Mouse (Mus musculus): ENCODE results near the gene Peli1.

The Peli1 gene

DNA sequence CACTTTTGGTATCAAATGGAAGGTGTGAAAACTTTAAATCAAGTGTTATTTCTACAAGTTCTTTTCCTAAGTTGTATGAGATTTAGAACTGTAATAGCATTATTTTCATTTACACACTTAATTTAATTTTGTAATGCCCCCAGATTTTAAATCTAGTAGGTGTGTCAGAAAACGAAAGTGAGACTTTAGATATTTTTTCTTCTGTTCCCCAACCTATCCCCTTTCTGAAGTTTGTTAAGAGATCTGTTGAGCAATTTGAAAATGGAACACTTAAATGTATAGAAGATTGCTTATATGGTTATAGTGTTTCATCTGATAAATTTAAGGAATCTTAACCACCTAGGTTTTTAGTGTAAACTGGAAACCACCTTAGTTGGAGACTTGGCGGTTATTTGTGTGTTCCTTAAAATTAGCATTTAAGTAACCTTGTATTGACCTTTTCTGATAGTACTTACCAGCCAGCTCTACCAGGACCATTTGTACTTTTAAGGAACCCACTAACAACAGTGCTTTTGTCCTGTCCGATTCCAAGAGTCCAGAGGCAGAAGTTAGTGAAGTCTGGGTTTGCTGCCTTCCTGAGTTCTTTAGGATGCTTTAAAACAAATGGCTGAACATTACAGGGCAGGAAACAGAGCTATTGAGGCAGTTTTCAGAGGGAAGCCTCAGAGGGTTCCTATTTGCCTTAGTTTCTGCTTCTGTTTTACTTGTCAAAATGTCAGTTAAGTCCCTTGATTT, 2.2 kb downstream of the Peli1 start:
- no peak for DNase-seq

DNA sequence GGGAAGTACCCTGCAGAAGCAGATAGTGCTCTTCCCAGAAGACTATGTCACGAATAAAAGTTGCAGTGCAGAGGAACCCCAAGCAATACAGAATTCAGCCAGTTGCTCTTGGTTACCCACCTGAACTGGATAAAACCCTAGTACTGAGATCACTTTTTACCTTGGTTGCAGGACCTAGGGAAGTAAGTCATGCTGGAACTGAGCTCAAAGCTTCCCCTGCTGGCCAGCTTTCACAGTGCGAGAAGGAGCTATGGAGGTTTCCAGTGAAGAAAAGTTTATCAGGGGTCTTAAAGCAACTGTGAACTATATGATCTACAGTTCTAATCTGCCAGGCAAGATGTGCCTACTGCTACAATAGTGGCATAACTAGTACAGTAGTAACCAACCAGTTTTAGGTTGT, 5.5 kb downstream of the Peli1 start:
- no peak for DNase-seq

DNA sequence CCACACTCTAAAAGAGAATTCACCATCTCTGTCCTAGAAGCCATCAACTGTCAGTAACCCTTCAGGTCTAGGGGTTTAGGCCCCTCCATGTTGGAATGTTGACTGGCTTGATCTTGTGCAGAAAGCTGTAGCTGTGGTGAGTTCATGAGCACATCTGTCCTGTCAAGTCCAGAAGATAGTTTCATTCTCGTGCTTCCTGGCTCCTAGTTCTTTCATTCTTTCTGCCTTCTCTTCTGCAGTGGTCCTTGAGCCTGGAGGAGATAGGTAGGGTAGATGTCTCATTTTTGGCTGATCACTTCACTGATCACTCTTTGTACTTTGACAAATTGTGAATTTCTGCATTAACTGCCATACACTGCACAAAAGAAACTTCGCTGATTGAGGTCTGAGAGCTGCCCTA, 7.4 kb downstream of the Peli1 start:
- DNase-seq: no peak

DNA sequence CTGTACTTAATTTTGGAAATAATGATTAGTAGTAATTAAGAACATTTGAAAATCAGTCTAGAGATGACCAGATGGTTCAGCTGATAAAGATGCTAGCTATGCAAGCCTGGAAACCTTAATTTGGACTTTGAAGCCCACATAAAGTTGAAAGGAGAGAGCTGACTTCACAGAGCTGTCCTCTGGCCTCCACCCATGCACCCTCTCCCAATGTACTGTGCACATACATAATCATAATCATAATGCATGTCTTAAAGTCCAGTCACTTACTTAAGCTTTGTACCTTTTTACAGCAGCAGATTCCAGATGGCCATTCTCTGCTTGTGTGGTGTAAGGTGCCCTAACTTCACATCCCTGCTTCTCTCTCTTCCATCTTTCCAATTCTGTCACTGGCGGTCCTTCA, 9.6 kb downstream of the Peli1 start:
- no peak for DNase-seq

DNA sequence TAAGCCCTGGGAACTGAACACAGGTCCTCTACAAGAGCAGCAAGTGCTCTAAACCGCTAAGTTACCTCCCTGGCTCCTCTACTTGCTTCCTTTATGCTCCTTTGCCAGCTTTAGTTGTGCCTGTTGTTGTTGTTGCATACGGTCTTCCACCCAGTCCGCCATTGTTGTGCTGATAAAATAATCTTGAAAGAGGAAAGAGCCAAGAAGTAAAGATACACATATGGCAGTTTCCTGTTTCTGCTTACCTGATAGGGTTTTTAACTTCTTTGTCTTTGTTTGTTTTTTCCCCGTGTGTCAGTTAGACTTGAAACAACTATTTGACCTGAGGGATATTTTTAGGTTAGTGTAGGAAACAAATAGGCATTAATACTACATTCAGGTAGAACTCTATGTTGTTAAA, 10.2 kb downstream of the Peli1 start:
- no peak for DNase-seq

DNA sequence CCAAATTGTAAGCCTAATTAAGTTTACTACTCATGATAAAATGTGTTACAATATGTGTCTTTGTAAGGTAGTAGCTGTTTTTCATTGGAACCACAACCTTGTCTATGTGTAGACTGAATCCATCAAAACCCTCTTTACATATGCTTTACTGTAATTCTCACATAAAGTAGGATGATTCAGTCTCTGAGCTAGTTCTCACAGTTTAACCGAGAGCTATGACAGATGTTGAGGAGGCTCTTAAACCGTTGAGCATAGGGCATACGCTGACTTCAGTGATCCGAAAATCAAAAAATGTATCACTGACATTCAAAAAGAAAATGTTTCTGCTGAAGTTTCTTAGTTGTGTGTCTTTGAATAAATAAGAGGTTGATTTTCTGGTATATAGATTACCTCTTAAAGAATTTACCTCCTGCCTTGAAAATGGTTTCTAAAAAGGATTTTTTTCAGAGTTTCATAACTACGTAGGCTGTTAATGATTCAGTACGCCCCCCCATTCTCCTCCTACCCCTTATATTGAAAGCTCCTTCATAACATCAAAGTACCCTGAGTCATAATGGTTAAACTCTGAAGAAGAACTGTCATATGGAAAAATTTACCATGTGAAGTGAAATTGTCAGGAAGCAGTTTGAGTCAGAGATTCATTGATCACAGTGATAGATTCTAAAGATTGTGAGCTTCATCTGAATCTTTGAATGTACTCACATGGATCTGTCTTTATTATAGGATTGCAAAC, 11.3 kb downstream of the Peli1 start:
- no peak for DNase-seq

DNA sequence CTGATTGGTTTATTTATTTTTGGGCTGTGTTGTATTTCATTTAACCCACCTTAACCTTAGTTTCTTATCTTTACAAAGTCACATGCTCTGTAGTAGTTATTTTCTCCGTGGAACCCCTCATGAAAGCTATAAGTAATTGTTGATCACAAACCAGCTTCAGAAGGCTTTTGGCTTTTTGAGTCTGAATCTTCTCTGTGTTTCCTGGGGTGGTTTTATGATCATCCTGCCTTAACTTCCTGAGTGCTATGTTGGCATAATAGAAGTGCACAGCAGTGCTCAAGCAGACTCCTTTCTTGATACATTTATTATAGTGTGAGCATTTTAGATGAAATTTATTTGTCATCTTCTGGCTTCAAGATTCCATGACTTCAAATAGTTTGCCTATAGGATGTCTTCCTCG, 12.1 kb downstream of the Peli1 start:
- DNase-seq: no peak

DNA sequence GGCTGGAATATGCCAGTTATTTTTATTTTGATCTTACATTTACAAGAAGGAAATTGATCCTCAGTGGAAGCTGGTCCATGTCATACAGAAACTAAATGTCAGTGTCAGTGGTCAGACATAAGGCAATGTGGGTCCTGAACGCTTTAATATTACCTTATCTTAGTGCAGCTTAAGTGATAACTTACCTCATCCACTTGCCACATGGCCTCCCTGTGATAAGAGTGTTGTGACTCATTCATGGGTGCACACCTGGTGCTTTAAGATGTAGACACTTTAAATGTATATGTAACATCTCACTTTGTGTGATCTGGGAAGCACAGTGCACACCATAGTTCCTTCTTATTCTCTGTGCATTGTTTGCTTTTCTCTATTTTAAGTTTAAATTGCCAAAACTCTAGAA, 14.3 kb downstream of the Peli1 start:
- no peak for DNase-seq

DNA sequence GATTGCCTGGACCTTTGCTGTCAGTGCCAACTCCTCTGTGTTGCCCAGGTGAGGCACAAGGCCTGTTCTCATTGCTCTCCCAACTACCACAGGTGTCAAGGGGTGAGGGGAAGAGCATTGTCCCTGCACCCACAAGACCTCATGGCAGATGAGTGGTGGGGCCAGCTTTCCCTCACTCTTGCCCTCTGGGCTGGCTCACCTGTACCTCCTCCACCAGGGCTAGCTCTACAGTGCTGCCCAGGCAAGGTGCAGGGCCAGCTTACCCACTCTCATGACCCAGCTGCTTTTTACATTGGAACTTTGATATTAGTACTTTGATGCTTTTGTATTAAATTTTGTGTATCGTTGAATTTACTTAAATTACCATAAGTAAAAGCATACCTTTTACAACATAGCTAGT, 16.0 kb downstream of the Peli1 start:
- no peak for DNase-seq

DNA sequence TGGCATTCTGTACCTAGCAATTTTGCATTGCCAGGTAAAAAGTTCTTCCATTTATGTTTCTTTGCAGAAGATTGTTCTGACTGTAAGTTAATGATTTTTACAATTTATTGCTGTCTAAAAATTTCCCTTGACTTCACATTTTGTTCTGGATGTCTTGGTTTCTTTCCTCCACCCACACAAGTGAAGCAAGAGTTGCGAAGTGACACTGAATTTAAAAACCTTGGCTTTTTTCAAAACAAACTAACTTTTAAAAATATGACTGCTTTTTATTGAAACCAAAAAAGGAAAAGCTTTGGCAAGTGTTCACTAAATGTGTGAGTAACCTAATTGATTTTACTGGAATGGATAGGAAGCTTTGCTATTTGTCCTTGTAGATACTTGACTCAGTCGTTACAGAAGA, 18.2 kb downstream of the Peli1 start:
- no peak for DNase-seq

DNA sequence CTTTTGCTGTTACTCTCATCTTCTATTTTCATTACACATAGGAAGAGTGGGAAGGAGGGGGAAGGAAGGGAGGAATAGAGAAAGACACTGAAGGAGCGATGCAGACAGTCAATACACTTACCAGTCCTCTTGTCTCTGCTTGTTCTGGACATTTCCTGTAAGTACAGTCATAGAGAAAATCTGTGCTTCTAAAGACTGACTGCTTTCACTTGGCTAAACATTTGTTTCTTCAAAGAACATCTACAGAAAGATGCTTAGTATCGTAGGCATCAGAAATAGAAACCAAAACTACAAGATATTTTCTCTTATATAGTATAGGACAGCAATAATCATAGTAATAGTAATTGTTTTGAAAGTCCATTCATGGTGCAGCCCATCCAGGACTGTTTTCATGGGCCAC, 23.4 kb downstream of the Peli1 start:
- DNase-seq: no peak

DNA sequence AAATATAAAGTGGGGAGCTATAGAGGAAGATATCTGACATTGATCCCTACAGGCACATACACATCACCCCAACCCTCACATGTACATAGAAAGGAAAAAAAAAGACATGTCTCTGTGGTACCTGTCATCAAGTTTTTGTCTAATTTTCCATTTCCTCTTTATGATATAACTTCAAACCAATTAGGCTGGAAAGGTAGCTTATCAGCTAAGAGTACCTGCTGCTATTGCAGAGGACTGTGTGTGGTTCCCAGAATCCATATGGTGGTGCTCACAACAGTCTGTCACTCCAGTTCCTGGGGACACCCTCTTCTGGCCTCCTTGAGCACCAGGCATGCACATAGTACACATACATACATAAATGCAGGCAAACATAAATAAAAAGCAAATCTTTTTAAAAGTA, 24.7 kb downstream of the Peli1 start:
- no peak for DNase-seq

DNA sequence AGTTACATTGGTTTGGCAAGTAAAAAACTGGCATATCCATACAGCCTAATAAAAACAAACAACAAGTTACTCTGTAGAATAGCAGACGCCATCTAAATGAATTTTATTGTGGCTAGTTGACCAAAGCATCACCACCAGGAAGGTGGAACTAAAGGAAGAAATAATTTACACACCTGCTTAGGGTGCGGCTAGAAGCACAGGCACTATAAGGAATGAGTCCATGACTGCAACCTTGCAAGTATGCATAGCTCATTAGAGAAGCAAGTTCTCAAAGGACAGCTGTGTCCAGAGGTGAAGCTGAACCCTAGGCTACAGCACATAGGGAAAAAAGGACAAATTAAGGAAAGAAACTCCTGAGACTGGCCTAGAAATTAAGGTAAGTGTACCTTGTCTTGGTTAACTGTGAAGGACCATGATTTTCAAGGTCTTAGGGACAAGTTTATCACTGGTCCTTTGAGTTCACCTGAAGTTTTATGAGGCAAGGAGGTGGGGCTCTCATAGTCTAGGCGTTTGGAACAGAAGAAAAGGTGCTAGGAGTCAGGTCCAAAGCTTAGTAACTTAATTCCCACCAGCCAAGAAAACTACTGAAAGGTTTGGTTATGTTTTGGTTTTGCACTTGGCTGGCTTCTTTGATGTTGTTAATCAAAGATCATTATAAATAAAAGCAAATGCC, 25.7 kb downstream of the Peli1 start:
- no peak for DNase-seq

DNA sequence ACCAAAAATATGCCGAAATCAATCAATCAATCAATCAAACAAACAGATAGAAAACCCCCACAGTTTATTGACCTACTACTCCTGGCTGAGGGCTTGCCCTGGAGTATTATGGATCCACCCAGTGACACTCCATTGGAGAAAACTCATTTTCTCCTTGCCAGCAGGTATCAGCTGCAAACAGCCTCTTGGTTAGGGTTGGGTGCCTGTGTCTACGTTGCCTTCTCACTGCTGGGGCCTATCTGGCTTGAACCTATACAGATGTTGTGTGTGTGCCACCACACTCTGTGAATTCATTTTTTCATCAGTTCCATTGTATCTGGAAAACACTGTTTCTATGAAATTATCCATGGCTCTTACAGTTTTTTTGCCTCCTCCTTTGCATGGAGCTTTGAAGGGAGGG, 30.6 kb downstream of the Peli1 start:
- DNase-seq: no peak

DNA sequence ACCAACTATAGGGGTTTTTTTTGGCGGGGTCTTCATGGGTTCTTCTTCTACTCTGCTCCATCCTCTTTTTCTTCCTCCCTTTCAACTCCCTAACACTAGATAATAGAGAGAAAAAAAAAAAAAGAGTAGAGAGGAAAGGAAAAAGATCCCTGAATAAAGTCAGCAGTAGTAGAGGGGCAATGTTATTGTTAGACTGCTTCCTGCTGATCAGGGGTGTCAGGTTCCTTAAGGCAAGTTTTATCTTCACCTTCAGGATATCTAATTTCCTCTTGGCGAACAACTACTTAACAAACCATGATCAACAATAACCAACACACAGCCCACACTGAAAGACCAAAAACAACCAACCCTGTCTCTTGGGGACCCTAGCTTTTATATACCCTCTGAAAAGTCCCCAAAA, 31.3 kb downstream of the Peli1 start:
- DNase-seq: no peak

DNA sequence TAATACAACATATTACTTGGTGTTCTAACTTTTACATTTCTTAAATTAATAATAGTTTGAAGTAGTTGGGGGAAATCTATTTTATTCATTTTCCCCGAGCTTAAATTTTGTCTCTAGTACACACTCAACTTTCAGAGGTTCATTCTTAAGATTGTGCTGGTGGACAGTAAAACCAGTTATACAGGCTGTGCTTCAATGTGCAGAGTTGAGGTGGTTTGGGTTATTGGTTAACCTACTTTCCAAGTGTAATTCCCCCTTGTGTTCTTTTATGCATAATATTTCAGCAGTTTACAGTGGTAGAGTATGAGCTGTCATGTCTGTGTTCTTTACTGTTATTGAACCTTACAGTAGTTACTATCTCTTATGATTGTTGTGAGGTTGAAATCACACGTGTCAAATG, 40.6 kb downstream of the Peli1 start:
- no peak for DNase-seq

DNA sequence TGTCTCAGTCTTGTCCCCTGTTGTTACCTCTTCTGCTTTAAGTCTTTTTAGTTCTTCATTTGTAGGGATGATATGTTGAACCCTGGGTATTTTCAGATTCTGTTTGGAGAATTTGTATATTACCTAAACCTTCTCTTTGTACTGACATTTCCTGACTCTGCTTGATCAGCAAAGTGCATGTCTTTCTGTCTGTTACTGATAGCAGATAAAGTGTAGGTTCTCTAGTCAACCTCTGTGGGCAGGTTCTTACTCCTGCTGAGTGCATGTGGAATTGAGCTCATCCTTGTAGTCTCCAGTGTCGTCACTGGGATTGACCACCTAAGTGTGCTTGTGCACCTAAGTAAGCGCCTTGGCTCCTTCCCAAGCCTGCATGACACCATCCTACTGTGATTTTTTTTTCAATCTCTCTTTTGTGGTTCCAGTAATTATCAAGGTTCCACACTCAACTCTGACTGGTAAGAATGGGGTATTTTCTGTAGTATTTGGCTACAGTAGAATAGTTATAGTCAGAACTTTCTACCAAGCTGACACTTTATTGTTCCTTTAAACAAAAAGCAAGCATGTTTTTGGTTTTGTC, 43.9 kb downstream of the Peli1 start:
- no peak for DNase-seq

DNA sequence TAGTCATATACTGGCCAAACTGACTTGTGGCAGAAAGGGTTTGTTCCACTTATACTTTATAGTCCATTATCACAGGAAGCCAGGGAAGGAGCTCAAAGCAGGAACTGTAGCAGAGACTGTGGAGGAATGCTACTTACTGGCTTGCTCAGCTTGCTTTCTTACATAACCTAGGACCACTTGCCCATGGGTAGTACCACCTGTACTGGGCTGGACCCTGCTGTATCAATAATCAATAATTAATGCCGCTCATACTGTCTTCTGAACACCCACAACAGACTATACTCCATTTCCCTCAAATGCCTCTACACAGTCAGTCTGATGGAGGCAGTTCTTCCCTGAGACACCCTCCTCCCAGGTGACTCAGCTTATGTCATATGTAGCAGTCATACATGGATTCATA, 48.4 kb downstream of the Peli1 start:
- no peak for DNase-seq

DNA sequence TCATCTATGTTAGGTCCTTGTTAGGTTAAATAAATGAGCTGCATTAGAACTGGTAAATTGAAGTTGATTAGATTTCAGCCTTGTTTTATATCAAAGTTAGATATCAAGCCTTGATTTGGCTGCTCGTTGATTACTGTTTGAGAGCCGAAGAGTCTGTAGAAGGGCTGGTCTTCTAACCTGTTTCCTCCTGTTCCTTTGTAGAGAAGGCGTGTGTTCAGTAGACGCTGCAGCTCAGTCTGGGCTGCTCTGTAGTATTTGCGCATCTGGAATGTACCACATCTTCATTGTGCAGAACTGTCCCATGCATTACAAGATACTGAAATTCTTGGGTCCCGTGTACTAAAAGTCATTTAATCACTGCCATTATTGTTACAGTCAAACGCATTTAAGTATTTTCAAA, 50.2 kb downstream of the Peli1 start:
- no peak for DNase-seq

DNA sequence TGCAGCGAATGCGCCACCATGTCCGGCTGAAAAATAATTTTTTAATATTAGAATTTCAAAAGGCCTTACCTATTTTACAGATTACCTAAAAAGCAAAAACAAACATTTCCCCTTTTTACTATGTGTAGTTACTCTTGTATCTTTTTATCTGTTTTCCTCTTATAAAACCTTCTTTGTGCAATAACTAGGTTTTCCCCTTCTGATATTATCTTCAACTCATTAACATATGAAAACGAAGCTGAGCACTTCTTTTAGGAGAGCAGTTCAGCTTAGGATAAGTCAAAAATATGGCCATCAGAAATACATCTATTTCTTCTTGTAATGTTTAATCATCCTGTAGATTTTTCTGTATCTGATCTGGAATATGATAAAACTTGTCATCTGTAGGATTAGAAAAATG, 50.7 kb downstream of the Peli1 start:
- no peak for DNase-seq

DNA sequence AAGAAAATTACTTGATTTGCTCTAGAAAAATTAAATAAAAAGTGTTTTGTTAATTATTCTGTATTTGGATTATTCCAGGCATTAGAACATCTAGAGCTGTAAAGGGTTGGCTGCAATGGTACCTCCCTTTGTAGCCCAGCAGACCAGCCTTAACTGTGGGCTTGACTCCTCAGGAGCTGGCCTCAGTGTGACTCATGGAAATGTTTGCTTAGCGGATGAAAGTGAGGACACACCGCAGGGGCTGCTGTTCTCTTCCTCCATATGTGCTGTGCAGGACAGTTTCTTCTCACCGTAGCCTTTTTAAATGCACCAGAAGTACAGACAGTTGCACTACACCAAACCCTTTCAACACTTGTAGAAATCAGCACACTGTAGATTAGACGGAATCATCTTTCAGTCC, 58.4 kb downstream of the Peli1 start:
- DNase-seq: no peak

DNA sequence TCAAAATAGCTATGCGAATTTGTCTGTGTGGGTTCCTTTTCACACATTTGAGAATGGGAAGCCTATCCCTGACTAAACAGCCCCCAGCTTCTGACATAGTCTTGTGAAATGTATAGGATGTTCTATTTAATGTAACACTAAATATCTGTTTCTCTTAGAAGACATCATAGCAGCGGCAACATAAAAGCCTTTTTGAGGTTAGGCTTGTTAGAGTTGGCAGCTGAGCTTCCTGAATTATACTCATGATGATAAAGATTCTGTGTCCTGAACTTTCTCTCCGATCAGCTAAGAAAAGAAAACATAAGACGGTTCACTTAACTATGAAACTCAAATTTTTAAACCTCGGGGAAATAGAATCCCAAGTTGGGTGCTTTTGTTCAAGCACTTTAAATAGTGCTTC, 59.2 kb downstream of the Peli1 start:
- DNase-seq: no peak

DNA sequence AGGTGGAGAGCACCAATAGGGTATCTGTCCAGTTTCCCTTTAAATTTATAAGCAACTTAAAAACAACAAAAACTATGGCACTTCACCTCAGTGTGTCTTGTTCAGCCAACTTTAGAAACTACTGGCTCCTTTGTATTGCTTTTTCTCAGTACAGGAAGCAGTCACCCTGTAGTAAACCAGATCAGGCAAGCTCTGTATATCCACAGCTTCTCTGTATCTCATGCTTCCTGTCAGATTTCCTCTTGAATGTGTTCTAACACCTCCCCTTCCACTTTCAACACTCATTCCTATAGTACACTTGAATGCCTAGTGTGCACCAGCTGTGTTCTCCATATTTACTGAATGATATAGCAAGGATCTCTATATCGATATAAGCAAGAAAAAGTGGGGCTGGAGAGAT, 60.6 kb downstream of the Peli1 start:
- DNase-seq: no peak

DNA sequence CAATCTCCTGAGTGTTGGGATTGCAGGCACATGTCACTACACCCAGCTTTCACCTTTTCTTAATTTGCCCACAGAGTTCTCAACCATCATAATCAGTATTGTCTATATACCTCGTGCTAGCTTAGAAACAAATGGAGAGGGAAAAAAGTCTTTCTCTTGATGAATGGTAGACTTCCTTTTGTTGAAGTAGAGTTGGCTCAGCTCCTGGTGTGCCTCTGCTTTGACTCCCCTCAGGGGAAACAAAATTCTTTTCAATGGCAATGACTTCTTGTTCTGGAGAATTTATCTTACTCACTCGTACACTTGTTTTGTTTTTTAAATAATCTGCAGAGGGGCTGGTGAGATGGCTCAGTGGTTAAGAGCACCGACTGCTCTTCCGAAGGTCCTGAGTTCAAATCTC, 62.0 kb downstream of the Peli1 start:
- DNase-seq: peak; percentile 32 to 38

All from kidney, postnatal 36 days (tissue).